Mouse (Mus musculus) layer of hippocampus, adult 2 months (tissue): ENCODE measurements around the gene Nub1. TPM values are rescaled to one million over a fixed set of nuclear protein-coding genes. Genes with fewer than 3 reads are reported as not detected.

Source experiments
- DNase-seq, 2 experiments: peaks; one replicate each; pipeline ENCODE4 v3.0.0; 2022; ENCODE audit warnings: low spot score in 2 of 2
- H3K27ac ChIP-seq: fragments of 200-600 bp; 2 replicates; pipeline ENCODE4 v1.8.1; 2022
- H3K4me3 ChIP-seq: fragments of 200-600 bp; 2 replicates; pipeline ENCODE4 v1.8.1; 2022; ENCODE audit warnings: mild to moderate bottlenecking
- CTCF ChIP-seq: fragments of 200-600 bp; conservative IDR thresholded peaks from 2 replicates; pipeline ENCODE4 v1.8.1; 2022; ENCODE audit warnings: antibody characterized with exemption, mild to moderate bottlenecking, moderate library complexity
- total RNA-seq, 2 experiments: library from RNA; stranded (reverse); gene quantifications; 2 replicates each; pipeline ENCODE4 v1.2.3; 2021

Gene Nub1
- total RNA-seq, 2 experiments from 2014 or later = 65.9 to 69.0 TPM

- Histone ChIP-seq H3K4me3 (no peak overlapping the region), H3K27ac (no peak overlapping the region)
- no peak for DNase-seq
- no peak for TF ChIP-seq CTCF
Measured at GRCm38 (mm10) chr5:24756931-24757330, 71.6 kb downstream of the Nub1 start.

- no peak for DNase-seq
- no peak within 1 kb of the TSS for H3K27ac ChIP-seq
- H3K4me3 ChIP-seq = no peak within 1 kb of the TSS
- no peak for TF ChIP-seq CTCF
Measured at GRCm38 (mm10) chr5:24757816-24758215, 72.5 kb downstream of the Nub1 start, which contains the start of gene Crygn. Crygn (minus strand) TSS chr5:24758008.

Other genes starting within 250 kb of the Nub1 start
- 100 to 1,000 TPM; 127 to 130 TPM for gene Fastk, start 240.2 kb upstream of the Nub1 start, total RNA-seq
- 10 to 100 TPM; 22.2 to 22.5 TPM for gene Tmub1, start 237.7 kb upstream of the Nub1 start, total RNA-seq
- 100 to 1,000 TPM; 651 to 655 TPM for gene Agap3, start 233.4 kb upstream of the Nub1 start, total RNA-seq
- gene Gbx1, start 158.3 kb upstream of the Nub1 start, total RNA-seq = under 1 TPM in 1 of 2 experiments, not detected in 1; 0.10 TPM
- under 1 TPM in 1 of 2 experiments, not detected in 1; 0.31 TPM for gene Asb10, start 144.6 kb upstream of the Nub1 start, total RNA-seq
- gene 4931409K22Rik, start 128.7 kb upstream of the Nub1 start, total RNA-seq = not detected
- gene Abcf2, start 108.1 kb upstream of the Nub1 start, total RNA-seq = 10 to 100 TPM; 75.9 to 81.4 TPM
- 10 to 100 TPM; 63.6 to 66.7 TPM for gene Chpf2, start 98.8 kb upstream of the Nub1 start, total RNA-seq
- gene Smarcd3, start 61.1 kb upstream of the Nub1 start, total RNA-seq = 10 to 100 TPM; 88.7 to 90.9 TPM
- gene Wdr86, start 45.2 kb downstream of the Nub1 start, total RNA-seq = 1 to 10 TPM in 1 of 2 experiments, under 1 TPM in 1; 0.44 to 1.4 TPM
- not detected for gene Crygn, start 72.5 kb downstream of the Nub1 start, total RNA-seq
- gene Rheb, start 157.1 kb downstream of the Nub1 start, total RNA-seq = 100 to 1,000 TPM; 106 to 115 TPM